Mouse (Mus musculus) kidney, adult 2 months (tissue): ENCODE results near the gene Tmem183a.

Source experiments
- CTCF ChIP-seq: fragments of 200-500 bp; conservative IDR thresholded peaks from 2 replicates; pipeline ENCODE4 v1.5.1; 2011; ENCODE audit warnings: low read depth, mild to moderate bottlenecking, control low read depth, low read length, moderate library complexity, mixed read lengths; ENCODE audit not compliant: insufficient read depth, insufficient read length
- POLR2A ChIP-seq: fragments of 200-500 bp; IDR thresholded peaks from one replicate; pipeline ENCODE4 v1.6.1; 2011; ENCODE audit warnings: low read depth, low read length, control low read depth

GRCm38 (mm10) chr1:134298636-134299411 lies 63.0 kb downstream of the Tmem183a start:
- TF ChIP-seq CTCF = no peak
- no peak for TF ChIP-seq POLR2A
